Mouse (Mus musculus): ENCODE measurements around the gene Olfr1251. TPM values are rescaled to one million over a fixed set of nuclear protein-coding genes. Genes with fewer than 3 reads are reported as not detected.

The Olfr1251 gene
- not detected for polyA plus RNA-seq (2017; shearing (Covaris generic))

GRCm38 (mm10) chr2:89671836-89672235, at the start of gene Olfr1251:
Olfr1251 (minus strand) TSS chr2:89671936.

GRCm38 (mm10) chr2:89661367-89661766, 10.4 kb downstream of the Olfr1251 start, which contains the start of gene Olfr1250:
Olfr1250 (minus strand) TSS chr2:89661467.

GRCm38 (mm10) chr2:89634883-89635282, 36.9 kb downstream of the Olfr1251 start, which contains the start of gene Olfr1249:
Olfr1249 (minus strand) TSS chr2:89634983.

DNA sequence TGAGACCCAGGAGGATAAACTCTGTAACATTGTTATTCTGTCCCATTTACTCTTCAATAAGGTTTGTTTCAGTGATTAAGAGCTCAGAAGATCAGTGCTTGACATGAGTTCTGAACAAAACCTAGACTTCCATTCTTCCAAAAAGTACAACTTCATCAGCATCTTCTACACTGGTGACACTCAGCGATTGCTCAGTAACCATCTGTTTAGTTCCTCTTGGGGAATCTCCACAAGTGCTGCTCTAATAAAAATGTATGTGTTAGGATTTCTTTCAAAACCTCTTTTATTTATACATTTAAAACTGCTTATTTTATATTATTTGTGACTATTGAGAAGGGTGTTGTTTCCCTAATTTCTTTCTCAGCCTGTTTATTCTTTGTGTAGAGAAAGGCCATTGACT, 53.6 kb downstream of the Olfr1251 start, which contains the start of gene Olfr1248:
TSS of gene Olfr1248 (minus strand) at position 101 of the 400 bp plus-strand sequence.

Other genes starting within 250 kb of the Olfr1251 start
- gene Olfr1240, start 228.9 kb downstream of the Olfr1251 start, polyA plus RNA-seq (2017; shearing (Covaris generic)) = not detected
- gene Olfr1241, start 184.8 kb downstream of the Olfr1251 start, polyA plus RNA-seq (2017; shearing (Covaris generic)) = not detected
- not detected for gene Olfr1242, start 173.6 kb downstream of the Olfr1251 start, polyA plus RNA-seq (2017; shearing (Covaris generic))
- gene Olfr1243, start 140.4 kb downstream of the Olfr1251 start, polyA plus RNA-seq (2017; shearing (Covaris generic)) = not detected
- not detected for gene Olfr1245, start 93.5 kb downstream of the Olfr1251 start, polyA plus RNA-seq (2017; shearing (Covaris generic))
- gene Olfr1246, start 78.8 kb downstream of the Olfr1251 start, polyA plus RNA-seq (2017; shearing (Covaris generic)) = not detected
- not detected for gene Olfr1247, start 57.8 kb downstream of the Olfr1251 start, polyA plus RNA-seq (2017; shearing (Covaris generic))
- gene Olfr1248, start 53.7 kb downstream of the Olfr1251 start, polyA plus RNA-seq (2017; shearing (Covaris generic)) = not detected
- not detected for gene Olfr1249, start 37.0 kb downstream of the Olfr1251 start, polyA plus RNA-seq (2017; shearing (Covaris generic))
- not detected for gene Olfr1250, start 10.5 kb downstream of the Olfr1251 start, polyA plus RNA-seq (2017; shearing (Covaris generic))
- gene Olfr1252, start 53.1 kb upstream of the Olfr1251 start, polyA plus RNA-seq (2017; shearing (Covaris generic)) = not detected
- gene Olfr1253, start 85.2 kb upstream of the Olfr1251 start, polyA plus RNA-seq (2017; shearing (Covaris generic)) = not detected
- not detected for gene Olfr1254, start 121.7 kb upstream of the Olfr1251 start, polyA plus RNA-seq (2017; shearing (Covaris generic))
- not detected for gene Olfr1255, start 140.1 kb upstream of the Olfr1251 start, polyA plus RNA-seq (2017; shearing (Covaris generic))
- gene Olfr1256, start 169.6 kb upstream of the Olfr1251 start, polyA plus RNA-seq (2017; shearing (Covaris generic)) = not detected
- gene Olfr48, start 176.3 kb upstream of the Olfr1251 start, polyA plus RNA-seq (2017; shearing (Covaris generic)) = not detected
- gene Olfr1257, start 206.5 kb upstream of the Olfr1251 start, polyA plus RNA-seq (2017; shearing (Covaris generic)) = not detected

All from naive thymus-derived CD4-positive, alpha-beta T cell, adult 5 months (primary cell).